ENCODE assay signal across 22 mouse cellular contexts in genomic region chr12:80007849-80008248, GRCm38 (mm10).
DNase-seq lines count a peak whose midpoint lies in the region; ATAC-seq and TF ChIP-seq lines count a peak whose summit lies in the region.
"Had no signal": no experiment of that assay in that cellular context is flagged by ENCODE, and none has a peak within 500 bp of the region (broad histone marks: within the 10 kb centered on the region; RNA-seq: fewer than 3 reads in every experiment).

No protein-coding gene starts in this region.

- intact Hi-C loops in left cerebral cortex, postnatal 14 days (cut with DNase I), result no loop called here

- peak; percentile 34 for DNase-seq in embryo, embryonic 10 days (ENCODE audit: low spot score)
- DNase-seq in embryo, embryonic 11 days, result no peak
- DNase-seq in lung, embryonic 14.5 days, result no peak
- no peak for DNase-seq in lung, postnatal 14 days
- DNase-seq in left cerebral cortex, postnatal 14 days (ENCODE audit: low spot score in 2 of 2), result no peak
- DNase-seq in T-cell, adult 2 months (ENCODE audit: low spot score), result no peak
- DNase-seq: adrenal gland, adult 8-10 months; cerebellum, adult 9-10 months; kidney, adult 9 months; kidney, postnatal 36 days; layer of hippocampus, adult 9-11 months; liver, embryonic 13.5 days; right cerebral cortex, adult 18-20 months had no signal

- WGBS in lung, embryonic 14.5 days, result 48% methylated on average over 7 of the region's 7 CpGs
- 40% methylated on average over 7 of the region's 7 CpGs for WGBS in embryonic facial prominence, embryonic 12.5 days
- WGBS in stomach, embryonic 15.5 days, result 51% methylated on average over 7 of the region's 7 CpGs

- H3K27me3 ChIP-seq in lung, embryonic 14.5 days (ENCODE audit: insufficient read depth, low read length), result no peaks in the 10 kb centered on the region
- H3K27me3 ChIP-seq in embryonic facial prominence, embryonic 12.5 days, result no peaks in the 10 kb centered on the region
- no peaks in the 10 kb centered on the region for H3K27me3 ChIP-seq in stomach, embryonic 15.5 days (replicated peaks)
- H3K27me3 ChIP-seq: forebrain, embryonic 12.5 days; hindbrain, embryonic 13.5 days; liver, embryonic 13.5 days; lung, embryonic 15.5 days; midbrain, embryonic 13.5 days; neural tube, embryonic 13.5 days had no signal

- no peak for TF ChIP-seq CTCF in lung, embryonic 14.5 days (IDR thresholded peaks at IDR 0.05; ENCODE audit: low read depth)

- H3K27ac ChIP-seq in lung, embryonic 14.5 days (ENCODE audit: low read depth), result no peak overlapping the region
- H3K27ac ChIP-seq in embryonic facial prominence, embryonic 12.5 days, result 0 out of 2 replicates have a peak overlapping the region, but pooled peaks have one; percentile 25
- H3K27ac ChIP-seq in stomach, embryonic 15.5 days, result 0 out of 2 replicates have a peak overlapping the region, but pooled peaks have one; percentile 12
- H3K27ac ChIP-seq: forebrain, embryonic 12.5 days; hindbrain, embryonic 13.5 days; left cerebral cortex, adult 2 months; liver, embryonic 13.5 days; lung, embryonic 15.5 days; macrophage; midbrain, embryonic 13.5 days; neural tube, embryonic 13.5 days had no signal

- no peaks in the 10 kb centered on the region for H3K9me3 ChIP-seq in lung, embryonic 14.5 days (ENCODE audit: low read depth, low read length)
- H3K9me3 ChIP-seq in embryonic facial prominence, embryonic 12.5 days, result no peaks in the 10 kb centered on the region
- H3K9me3 ChIP-seq in stomach, embryonic 15.5 days, result no peaks in the 10 kb centered on the region
- H3K9me3 ChIP-seq: forebrain, embryonic 12.5 days; hindbrain, embryonic 13.5 days; liver, embryonic 13.5 days; lung, embryonic 15.5 days; midbrain, embryonic 13.5 days; neural tube, embryonic 13.5 days had no signal

- no peaks in the 10 kb centered on the region for H3K36me3 ChIP-seq in lung, embryonic 14.5 days (ENCODE audit: insufficient read depth)
- no peaks in the 10 kb centered on the region for H3K36me3 ChIP-seq in embryonic facial prominence, embryonic 12.5 days
- no peaks in the 10 kb centered on the region for H3K36me3 ChIP-seq in stomach, embryonic 15.5 days
- H3K36me3 ChIP-seq: forebrain, embryonic 12.5 days; hindbrain, embryonic 13.5 days; liver, embryonic 13.5 days; lung, embryonic 15.5 days; midbrain, embryonic 13.5 days; neural tube, embryonic 13.5 days had no signal

- no peak overlapping the region for H3K4me2 ChIP-seq in lung, embryonic 14.5 days
- no peak overlapping the region for H3K4me2 ChIP-seq in embryonic facial prominence, embryonic 12.5 days (replicated peaks)
- H3K4me2 ChIP-seq in stomach, embryonic 15.5 days, result no peak overlapping the region
- H3K4me2 ChIP-seq: forebrain, embryonic 12.5 days; hindbrain, embryonic 13.5 days; liver, embryonic 13.5 days; lung, embryonic 15.5 days; midbrain, embryonic 13.5 days; neural tube, embryonic 13.5 days had no signal

- H3K4me1 ChIP-seq in lung, embryonic 14.5 days (ENCODE audit: insufficient read depth), result peaks cover 12% of the 10 kb centered on the region
- no peaks in the 10 kb centered on the region for H3K4me1 ChIP-seq in embryonic facial prominence, embryonic 12.5 days
- H3K4me1 ChIP-seq in stomach, embryonic 15.5 days, result peaks cover 2% of the 10 kb centered on the region; the same call in 1 of the 2 replicates
- H3K4me1 ChIP-seq: midbrain, embryonic 13.5 days had no signal

- H3K9ac ChIP-seq in lung, embryonic 14.5 days, result no peak overlapping the region
- no peak overlapping the region for H3K9ac ChIP-seq in embryonic facial prominence, embryonic 12.5 days
- no peak overlapping the region for H3K9ac ChIP-seq in stomach, embryonic 15.5 days
- H3K9ac ChIP-seq: forebrain, embryonic 12.5 days; hindbrain, embryonic 13.5 days; liver, embryonic 13.5 days; lung, embryonic 15.5 days; midbrain, embryonic 13.5 days; neural tube, embryonic 13.5 days had no signal

- no peak overlapping the region for H3K4me3 ChIP-seq in lung, embryonic 14.5 days (ENCODE audit: low read depth, low read length)
- H3K4me3 ChIP-seq in embryonic facial prominence, embryonic 12.5 days, result no peak overlapping the region
- H3K4me3 ChIP-seq in stomach, embryonic 15.5 days (replicated peaks), result no peak overlapping the region
- H3K4me3 ChIP-seq: forebrain, embryonic 12.5 days; hindbrain, embryonic 13.5 days; left cerebral cortex, adult 2 months; liver, embryonic 13.5 days; lung, embryonic 15.5 days; midbrain, embryonic 13.5 days; neural tube, embryonic 13.5 days had no signal

- peak; percentile 41; the same call in 1 of the 2 replicates for ATAC-seq in lung, embryonic 14.5 days (ENCODE audit: insufficient read depth)
- ATAC-seq in embryonic facial prominence, embryonic 12.5 days (ENCODE audit: insufficient number of reproducible peaks, insufficient read depth, low FRiP score, low TSS enrichment), result 0 out of 2 replicates have a peak, but pooled peaks have one; percentile 28
- no peak for ATAC-seq in stomach, embryonic 15.5 days (ENCODE audit: insufficient read depth, low FRiP score, low read depth)
- ATAC-seq: midbrain, embryonic 13.5 days had no signal
